26 mouse cellular contexts compared by ENCODE assay signal in the genomic region with DNA sequence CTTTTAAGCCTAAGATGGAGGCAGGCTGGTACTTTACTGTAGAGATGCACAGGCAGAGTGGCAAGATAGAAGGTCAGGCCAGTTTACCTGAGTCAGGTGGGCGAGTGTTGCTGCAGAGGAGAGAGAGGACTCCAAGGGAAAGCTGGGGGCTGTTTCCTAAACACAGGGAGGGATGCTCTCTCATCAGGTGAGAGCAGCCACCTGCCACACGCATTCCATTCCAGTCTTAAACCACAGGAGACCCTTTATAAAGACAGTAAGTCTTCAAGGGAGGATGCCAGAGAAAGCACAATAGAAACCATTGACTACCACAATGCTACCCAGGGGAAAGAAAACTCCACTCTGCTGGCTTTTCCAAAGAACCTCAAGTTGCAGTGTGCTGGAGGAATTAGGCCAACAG.
"Had no signal": no experiment of that assay in that cellular context is flagged by ENCODE, and none has a peak within 500 bp of the region (broad histone marks: within the 10 kb centered on the region; RNA-seq: fewer than 3 reads in every experiment).

No protein-coding gene starts in this region.

- ATAC-seq: forebrain, postnatal 0 days; hindbrain, embryonic 16.5 days; intestine, embryonic 16.5 days; liver, embryonic 12.5 days had no signal

- H3K27me3 ChIP-seq: limb, embryonic 15.5 days; liver, embryonic 12.5 days had no signal

- H3K4me1 ChIP-seq: heart, embryonic 13.5 days; heart, embryonic 15.5 days; kidney, embryonic 15.5 days; limb, embryonic 13.5 days; limb, embryonic 15.5 days; liver, embryonic 12.5 days had no signal

- DNase-seq: forebrain, postnatal 0 days; gastrocnemius, postnatal 14 days; gastrocnemius, postnatal 36 days; heart, adult 11 months; heart, adult 2 months; heart, postnatal 14 days; heart, postnatal 36 days; kidney, adult 11 months; kidney, adult 2 months; kidney, adult 9 months; kidney, postnatal 14 days; kidney, postnatal 36 days; layer of hippocampus, adult 9-11 months; layer of hippocampus, postnatal 36 days; left cerebral cortex, postnatal 4 days had no signal

- H3K9ac ChIP-seq: forebrain, postnatal 0 days; heart, embryonic 13.5 days; heart, embryonic 15.5 days; kidney, embryonic 15.5 days; limb, embryonic 13.5 days; limb, embryonic 15.5 days; liver, embryonic 12.5 days; liver, embryonic 14.5 days had no signal

- H3K4me3 ChIP-seq: heart, adult 2 months; heart, embryonic 13.5 days; heart, embryonic 15.5 days; kidney, embryonic 15.5 days; limb, embryonic 13.5 days; limb, embryonic 15.5 days; liver, embryonic 12.5 days had no signal

- H3K4me2 ChIP-seq: heart, embryonic 11.5 days; heart, embryonic 13.5 days; heart, embryonic 15.5 days; kidney, embryonic 15.5 days; limb, embryonic 13.5 days; limb, embryonic 15.5 days; liver, embryonic 12.5 days had no signal

- H3K36me3 ChIP-seq: heart, embryonic 13.5 days; heart, embryonic 15.5 days; kidney, embryonic 15.5 days; limb, embryonic 13.5 days; limb, embryonic 15.5 days; liver, embryonic 12.5 days had no signal

- H3K27ac ChIP-seq: heart, adult 2 months; heart, embryonic 13.5 days; heart, embryonic 15.5 days; kidney, embryonic 15.5 days; kidney, postnatal 0 days; limb, embryonic 13.5 days; limb, embryonic 15.5 days; liver, embryonic 12.5 days; liver, embryonic 14.5 days had no signal

- H3K9me3 ChIP-seq: heart, embryonic 13.5 days; heart, embryonic 15.5 days; kidney, embryonic 15.5 days; limb, embryonic 13.5 days; limb, embryonic 15.5 days; liver, embryonic 12.5 days had no signal
